Mouse (Mus musculus): Measurements from ENCODE around the gene Gm45021. TPM values are rescaled to one million over a fixed set of nuclear protein-coding genes. Genes with fewer than 3 reads are reported as not detected.
A peak's percentile ranks its signal among the peaks of the same experiment; 100 is the strongest.

The Gm45021 gene
- polyA plus RNA-seq, 1 experiment from 2014 or later: not detected

GRCm38 (mm10) chr6:48554280-48555103 is 34.9 kb upstream of the Gm45021 start, which contains the start of gene Lrrc61:
Gene Lrrc61 (plus strand): TSS chr6:48554796.
- 1% methylated on average over 39 of the region's 39 CpGs for WGBS
- ATAC-seq (ENCODE audit: insufficient number of reproducible peaks, insufficient read depth, low FRiP score, low TSS enrichment, low read depth): peak; percentile 87
- peak within 1 kb of the TSS; percentile 52 for H3K4me3 ChIP-seq (replicated peaks)
- peak within 1 kb of the TSS; percentile 96 for H3K27ac ChIP-seq
- 0 out of 2 replicates have a peak, but pooled peaks cover 10% of the 10 kb centered on the region for H3K36me3 ChIP-seq
- peaks cover 9% of the 10 kb centered on the region for H3K4me1 ChIP-seq (replicated peaks)
- H3K9me3 ChIP-seq: no peaks in the 10 kb centered on the region
- no peaks in the 10 kb centered on the region for H3K27me3 ChIP-seq
- H3K9ac ChIP-seq (replicated peaks): peak within 1 kb of the TSS; percentile 72
- peak within 1 kb of the TSS; percentile 74 for H3K4me2 ChIP-seq

GRCm38 (mm10) chr6:48555104-48555890 is 34.1 kb upstream of the Gm45021 start:
- 37% methylated on average over 13 of the region's 14 CpGs for WGBS
- H3K27ac ChIP-seq: peak overlapping the region; percentile 96

GRCm38 (mm10) chr6:48555956-48556355 is 33.5 kb upstream of the Gm45021 start:
- peaks cover 17% of the 10 kb centered on the region; the same call in 1 of the 2 replicates for H3K36me3 ChIP-seq
- H3K9me3 ChIP-seq: no peaks in the 10 kb centered on the region
- 96% methylated on average over 3 of the region's 3 CpGs for WGBS
- peaks cover 9% of the 10 kb centered on the region for H3K4me1 ChIP-seq (replicated peaks)
- no peak for ATAC-seq (ENCODE audit: insufficient number of reproducible peaks, insufficient read depth, low FRiP score, low TSS enrichment, low read depth)
- peak overlapping the region; percentile 52; the same call in 1 of the 2 replicates for H3K4me3 ChIP-seq (replicated peaks)
- peak overlapping the region; percentile 96; the same call in 1 of the 2 replicates for H3K27ac ChIP-seq
- H3K4me2 ChIP-seq: peak overlapping the region; percentile 74; the same call in 1 of the 2 replicates
- H3K9ac ChIP-seq (replicated peaks): no peak overlapping the region
- H3K27me3 ChIP-seq: no peaks in the 10 kb centered on the region

More at GRCm38 (mm10) chr6:48555104-48555890, 34.1 kb upstream of the Gm45021 start:
- H3K9me3 ChIP-seq: no peaks in the 10 kb centered on the region
- H3K9ac ChIP-seq (replicated peaks): peak overlapping the region; percentile 72
- no peaks in the 10 kb centered on the region for H3K27me3 ChIP-seq
- peaks cover 13% of the 10 kb centered on the region; the same call in 1 of the 2 replicates for H3K36me3 ChIP-seq
- H3K4me1 ChIP-seq (replicated peaks): peaks cover 9% of the 10 kb centered on the region
- peak overlapping the region; percentile 52 for H3K4me3 ChIP-seq (replicated peaks)
- peak overlapping the region; percentile 74 for H3K4me2 ChIP-seq
- peak; percentile 82 for ATAC-seq (ENCODE audit: insufficient number of reproducible peaks, insufficient read depth, low FRiP score, low TSS enrichment, low read depth)

- Histone ChIP-seq H3K36me3 (peaks cover 23% of the 10 kb centered on the region; the same call in 1 of the 2 replicates), H3K4me3 (replicated peaks) (no peak overlapping the region), H3K9ac (replicated peaks) (no peak overlapping the region), H3K9me3 (no peaks in the 10 kb centered on the region), H3K27me3 (no peaks in the 10 kb centered on the region), H3K4me1 (replicated peaks) (peaks cover 14% of the 10 kb centered on the region), H3K4me2 (no peak overlapping the region), H3K27ac (peak overlapping the region; percentile 67; the same call in 1 of the 2 replicates)
- 82% methylated on average over 4 of the region's 4 CpGs for WGBS
- no peak; the same call in 1 of the 2 replicates for ATAC-seq (ENCODE audit: insufficient number of reproducible peaks, insufficient read depth, low FRiP score, low TSS enrichment, low read depth)
Measured at GRCm38 (mm10) chr6:48565693-48566310, 23.6 kb upstream of the Gm45021 start.

GRCm38 (mm10) chr6:48566312-48566711 is 23.1 kb upstream of the Gm45021 start:
- 62% methylated on average over 5 of the region's 5 CpGs for WGBS
- Histone ChIP-seq H3K4me3 (replicated peaks) (no peak overlapping the region), H3K4me1 (replicated peaks) (peaks cover 14% of the 10 kb centered on the region), H3K27ac (peak overlapping the region; percentile 67), H3K36me3 (peaks cover 23% of the 10 kb centered on the region; the same call in 1 of the 2 replicates), H3K9ac (replicated peaks) (no peak overlapping the region), H3K9me3 (no peaks in the 10 kb centered on the region), H3K27me3 (no peaks in the 10 kb centered on the region), H3K4me2 (no peak overlapping the region)
- peak; percentile 71; the same call in 1 of the 2 replicates for ATAC-seq (ENCODE audit: insufficient number of reproducible peaks, insufficient read depth, low FRiP score, low TSS enrichment, low read depth)

GRCm38 (mm10) chr6:48568036-48568984 is 21.1 kb upstream of the Gm45021 start:
- H3K36me3 ChIP-seq: peaks cover 23% of the 10 kb centered on the region; the same call in 1 of the 2 replicates
- ATAC-seq (ENCODE audit: insufficient number of reproducible peaks, insufficient read depth, low FRiP score, low TSS enrichment, low read depth): no peak
- H3K9ac ChIP-seq (replicated peaks): no peak overlapping the region
- H3K27ac ChIP-seq: 0 out of 2 replicates have a peak overlapping the region, but pooled peaks have one; percentile 23
- H3K4me2 ChIP-seq: no peak overlapping the region
- no peaks in the 10 kb centered on the region for H3K9me3 ChIP-seq
- no peaks in the 10 kb centered on the region for H3K27me3 ChIP-seq
- WGBS: 88% methylated on average over 21 of the region's 21 CpGs
- peaks cover 27% of the 10 kb centered on the region for H3K4me1 ChIP-seq (replicated peaks)
- H3K4me3 ChIP-seq (replicated peaks): no peak overlapping the region

- no peak for ATAC-seq (ENCODE audit: insufficient number of reproducible peaks, insufficient read depth, low FRiP score, low TSS enrichment, low read depth)
Measured at GRCm38 (mm10) chr6:48569065-48569807, 20.2 kb upstream of the Gm45021 start.

GRCm38 (mm10) chr6:48572014-48572413 is 17.4 kb upstream of the Gm45021 start:
- ATAC-seq (ENCODE audit: insufficient number of reproducible peaks, insufficient read depth, low FRiP score, low TSS enrichment, low read depth): no peak

More at GRCm38 (mm10) chr6:48569065-48569807, 20.2 kb upstream of the Gm45021 start:
- Histone ChIP-seq H3K27me3 (no peaks in the 10 kb centered on the region), H3K9me3 (no peaks in the 10 kb centered on the region), H3K27ac (no peak overlapping the region), H3K9ac (replicated peaks) (no peak overlapping the region), H3K4me2 (no peak overlapping the region), H3K4me3 (replicated peaks) (no peak overlapping the region), H3K4me1 (replicated peaks) (peaks cover 29% of the 10 kb centered on the region), H3K36me3 (peaks cover 22% of the 10 kb centered on the region; the same call in 1 of the 2 replicates)
- 83% methylated on average over 8 of the region's 8 CpGs for WGBS

GRCm38 (mm10) chr6:48572572-48573061 is 16.8 kb upstream of the Gm45021 start, which contains the start of gene Rarres2:
Gene Rarres2 (minus strand): TSS chr6:48572789.
- Histone ChIP-seq H3K4me1 (replicated peaks) (peaks cover 15% of the 10 kb centered on the region), H3K4me2 (no peak within 1 kb of the TSS), H3K27me3 (no peaks in the 10 kb centered on the region), H3K4me3 (replicated peaks) (no peak within 1 kb of the TSS), H3K9me3 (no peaks in the 10 kb centered on the region), H3K36me3 (peaks cover 13% of the 10 kb centered on the region; the same call in 1 of the 2 replicates), H3K27ac (peak within 1 kb of the TSS; percentile 59; the same call in 1 of the 2 replicates), H3K9ac (replicated peaks) (no peak within 1 kb of the TSS)
- WGBS: 14% methylated on average over 6 of the region's 6 CpGs
- no peak for ATAC-seq (ENCODE audit: insufficient number of reproducible peaks, insufficient read depth, low FRiP score, low TSS enrichment, low read depth)

More at GRCm38 (mm10) chr6:48572014-48572413, 17.4 kb upstream of the Gm45021 start:
- no peaks in the 10 kb centered on the region for H3K9me3 ChIP-seq
- H3K4me2 ChIP-seq: no peak overlapping the region
- H3K36me3 ChIP-seq: peaks cover 13% of the 10 kb centered on the region; the same call in 1 of the 2 replicates
- peak overlapping the region; percentile 59; the same call in 1 of the 2 replicates for H3K27ac ChIP-seq
- no peaks in the 10 kb centered on the region for H3K27me3 ChIP-seq
- no peak overlapping the region for H3K4me3 ChIP-seq (replicated peaks)
- no peak overlapping the region for H3K9ac ChIP-seq (replicated peaks)
- peaks cover 15% of the 10 kb centered on the region for H3K4me1 ChIP-seq (replicated peaks)
- WGBS: 94% methylated on average over 5 of the region's 5 CpGs

Data from limb, embryonic 12.5 days (tissue).